Mouse (Mus musculus) olfactory bulb, adult 2 months (tissue): ENCODE measurements around the gene Snx17.

Source experiments
- CTCF ChIP-seq: fragments of 200-500 bp; IDR thresholded peaks from 2 replicates; pipeline ENCODE4 v1.5.1; 2012; ENCODE audit warnings: low read depth, mild to moderate bottlenecking, low read length, moderate library complexity; ENCODE audit not compliant: insufficient read depth
- POLR2A ChIP-seq: fragments of 200-500 bp; IDR thresholded peaks from 2 replicates; pipeline ENCODE4 v1.6.1; 2012; ENCODE audit warnings: mild to moderate bottlenecking, low read depth, low read length, moderate library complexity; ENCODE audit not compliant: insufficient read depth

DNA sequence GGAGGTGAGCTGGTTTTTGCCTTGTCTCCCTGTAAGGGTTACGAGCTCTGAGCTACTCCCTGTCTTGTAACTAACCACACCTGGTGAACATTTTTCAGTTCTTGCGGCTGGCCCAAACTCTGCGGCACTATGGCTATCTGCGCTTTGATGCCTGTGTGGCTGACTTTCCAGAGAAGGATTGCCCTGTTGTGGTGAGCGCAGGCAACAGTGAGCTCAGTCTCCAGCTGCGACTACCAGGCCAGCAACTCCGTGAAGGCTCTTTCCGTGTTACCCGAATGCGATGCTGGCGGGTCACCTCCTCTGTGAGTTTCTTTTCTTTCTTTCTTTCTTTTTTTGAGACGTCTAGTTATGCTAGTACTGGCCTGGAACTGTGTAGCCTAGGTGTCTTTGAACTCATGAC, 4.0 kb downstream of the Snx17 start:
- TF ChIP-seq CTCF, result no peak
- TF ChIP-seq POLR2A, result no peak
